Mouse (Mus musculus): ENCODE measurements at regions not wholly inside any gene's neighbourhood (a gene's known extent, or its start where the extent isn't known, plus 50 kb on each side); places are given as distances from the start of the nearest gene placed in this dataset.

DNA sequence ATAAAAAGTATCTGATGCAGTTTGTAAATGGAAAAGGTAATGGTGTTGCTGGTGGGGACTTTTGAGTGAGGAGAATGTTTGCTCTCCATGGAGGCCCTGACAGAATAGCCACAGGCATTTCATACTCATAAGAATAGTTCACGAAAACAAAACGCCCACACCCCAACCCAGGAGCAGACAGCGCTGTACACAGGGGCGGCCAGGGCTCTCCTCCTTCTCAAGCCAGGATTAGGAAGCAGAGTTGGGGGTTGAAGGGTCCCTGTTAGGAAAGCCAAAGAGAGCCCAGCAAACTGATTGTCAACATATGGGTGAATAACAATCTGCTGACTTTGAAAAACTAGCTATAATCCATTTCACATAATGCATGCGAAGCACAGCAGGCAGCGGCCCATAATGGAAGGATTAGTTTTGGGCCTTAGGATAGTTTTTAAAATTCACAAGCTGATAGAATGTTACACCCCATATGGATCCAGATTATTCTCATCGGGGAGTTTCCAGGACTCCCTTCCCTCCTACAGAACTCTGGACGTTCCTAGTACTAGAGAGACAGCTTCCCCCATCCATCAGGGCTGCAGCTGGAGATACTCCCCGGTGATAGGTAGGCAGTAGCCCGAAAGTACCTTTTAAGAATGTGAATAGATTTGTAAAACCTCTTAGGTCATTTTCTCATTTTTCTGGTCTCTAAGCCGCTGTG lies 50.6 kb upstream of the Kif2a start:
- H3K27ac ChIP-seq (ENCODE audit: insufficient read depth, low read depth, low read length, poor library complexity, severe bottlenecking): no peak overlapping the region

More for the DNA sequence above, 50.6 kb upstream of the Kif2a start:
- peaks cover 0 to 2% of the 10 kb centered on the region in 2 experiments; a peak in 1 of 4 replicates for H3K4me1 ChIP-seq (ENCODE audit: control insufficient read depth in 2 of 2, insufficient read depth in 2 of 2, low read length in 2 of 2, poor library complexity in 1 of 2)
- in situ Hi-C loops (cut with MboI; ENCODE audit: low sequenced_read_pairs in 2 of 2, unreplicated experiment in 2 of 2): no loop called here
- no peak overlapping the region for H3K4me3 ChIP-seq (ENCODE audit: insufficient read depth in 1 of 2, low read depth in 1 of 2, low read length in 2 of 2, poor library complexity in 1 of 2, severe bottlenecking in 1 of 2)
- H3K9me3 ChIP-seq (ENCODE audit: control insufficient read depth, insufficient read depth, low read depth, low read length): no peaks in the 10 kb centered on the region
- no peaks in the 10 kb centered on the region for H3K36me3 ChIP-seq (ENCODE audit: control insufficient read depth, insufficient read depth, low read length, poor library complexity, severe bottlenecking)
- H3K9ac ChIP-seq (ENCODE audit: insufficient read depth, low read depth, low read length, poor library complexity, severe bottlenecking): no peak overlapping the region
- no peak for TF ChIP-seq ZNF384 (IDR thresholded peaks at IDR 0.05; ENCODE audit: low read depth, low read length)
- TF ChIP-seq CHD2 (IDR thresholded peaks at IDR 0.05; ENCODE audit: low read depth, low read length): no peak
- TF ChIP-seq MAFK (IDR thresholded peaks at IDR 0.05; ENCODE audit: insufficient read depth, low read depth, low read length): no peak
- peak; percentile 1 for DNase-seq (ENCODE audit: low read depth, low spot score)
